Mouse (Mus musculus) layer of hippocampus, postnatal 25 days (tissue): ENCODE data around the gene Cacna1f. TPM values are rescaled to one million over a fixed set of nuclear protein-coding genes. Genes with fewer than 3 reads are reported as not detected.

Experiments
- DNase-seq, 2 experiments: peaks; one replicate each; pipeline ENCODE4 v3.0.0; 2022; ENCODE audit warnings: mixed read lengths in 2 of 2, low spot score in 1 of 2; ENCODE audit errors: extremely low spot score in 1 of 2
- total RNA-seq, 2 experiments: library from RNA; stranded (reverse); gene quantifications; 2 replicates each; pipeline ENCODE4 v1.2.3; 2021

Cacna1f gene
- total RNA-seq, 2 experiments from 2014 or later: not detected

DNA sequence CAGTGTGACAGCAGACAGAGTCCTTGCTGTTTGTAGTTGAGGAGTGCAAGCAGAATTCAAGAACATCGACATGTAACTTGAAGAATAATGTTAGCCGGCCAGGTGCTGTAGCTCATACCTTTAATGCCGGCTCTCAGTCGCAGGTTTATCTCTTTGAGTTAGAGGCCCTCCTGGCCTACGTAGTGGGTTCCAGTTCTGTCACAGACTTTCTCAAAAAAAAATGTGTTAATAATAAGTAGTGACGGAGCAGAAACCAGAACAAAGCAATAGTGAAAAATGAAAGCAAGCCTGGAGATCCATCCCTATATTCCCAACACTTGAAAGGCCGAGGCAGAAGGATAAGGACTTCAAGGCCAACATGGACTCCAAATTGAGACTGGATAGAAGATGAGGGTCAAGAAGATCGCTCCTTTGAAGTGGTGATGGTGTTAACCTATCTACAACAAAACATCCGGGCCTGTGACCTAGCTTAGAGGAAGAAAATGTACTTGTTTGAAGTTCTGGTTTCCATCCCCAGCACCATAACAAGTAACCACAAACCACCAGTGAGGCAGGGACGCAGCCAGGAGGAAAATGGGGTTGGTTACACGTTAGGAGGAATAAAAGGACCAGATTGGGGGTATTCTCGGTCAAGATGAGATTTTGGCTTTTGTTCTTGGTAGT is 11.1 kb downstream of the Cacna1f start:
- DNase-seq: no peak

DNA sequence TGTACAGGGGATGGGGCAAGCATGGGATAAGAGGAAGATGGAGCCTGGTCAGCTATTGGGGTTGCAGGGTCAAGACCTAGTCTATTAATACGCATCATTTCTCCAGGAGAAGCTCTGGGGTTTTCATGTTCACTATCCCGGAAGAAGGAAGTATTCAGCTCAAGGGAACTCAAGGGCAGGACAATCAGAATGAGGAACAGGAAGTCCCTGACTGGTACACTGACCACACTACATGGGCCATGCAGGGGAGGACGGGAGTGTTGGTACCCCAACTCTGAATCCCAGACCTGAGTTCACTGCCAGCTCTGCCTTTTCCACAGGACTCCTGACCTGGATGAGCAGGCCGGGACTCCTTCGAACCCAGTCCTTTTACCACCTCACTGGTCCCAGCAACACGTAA is 25.7 kb downstream of the Cacna1f start:
- no peak for DNase-seq

DNA sequence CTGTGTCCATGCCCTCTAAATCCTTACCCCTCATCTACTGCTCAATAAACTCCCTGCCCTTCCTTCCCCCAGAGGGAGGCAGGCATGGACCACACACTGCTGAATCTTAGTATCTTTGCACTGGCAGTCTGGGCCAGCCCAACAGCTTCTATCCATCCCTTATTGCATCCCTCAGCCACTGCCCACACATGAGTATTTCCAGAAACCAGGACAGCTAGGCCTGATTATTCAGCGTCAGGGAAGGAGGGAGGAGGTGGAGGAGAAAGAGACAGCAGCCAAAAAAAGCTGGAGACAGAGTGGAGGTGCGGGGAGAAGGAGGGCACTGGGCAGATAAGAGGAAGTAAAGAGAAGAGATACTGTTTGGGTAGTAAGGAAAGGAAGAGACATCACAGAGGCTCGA is 28.2 kb downstream of the Cacna1f start:
- DNase-seq: no peak

DNA sequence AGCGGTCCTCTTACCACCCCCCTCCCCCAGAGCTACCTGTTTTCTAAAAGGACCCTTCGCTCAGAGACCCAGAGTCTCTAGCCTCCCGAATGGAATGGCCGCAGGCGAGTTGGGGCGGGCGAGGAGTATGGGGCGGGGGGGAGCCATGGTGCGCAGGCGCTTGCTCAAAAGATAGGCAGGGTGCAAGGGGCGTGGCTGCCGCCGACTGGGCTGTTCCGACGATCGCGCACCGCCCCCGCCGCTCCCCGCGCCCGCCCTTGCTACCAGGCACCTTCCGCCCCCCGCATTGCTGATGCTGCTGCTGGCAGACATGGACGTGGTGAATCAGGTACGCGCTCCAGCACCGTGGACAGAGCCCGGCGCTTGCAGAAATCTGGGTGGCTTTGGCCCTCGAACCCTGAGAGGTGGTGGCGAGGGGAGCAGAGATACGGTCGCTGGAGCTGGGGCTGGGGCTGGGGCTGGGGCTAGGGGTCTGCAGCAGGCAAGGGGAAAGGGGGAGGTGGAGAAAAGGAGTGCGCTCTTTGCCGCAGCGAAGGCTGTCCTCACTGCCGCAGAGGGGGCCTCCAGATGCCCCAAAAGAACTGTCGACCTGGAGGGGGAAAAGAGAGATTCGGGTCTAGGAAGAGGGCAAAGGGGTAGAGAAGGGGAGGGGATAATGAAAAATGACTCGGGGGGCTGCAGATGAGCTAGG is 31.7 kb downstream of the Cacna1f start, which contains the start of gene Syp:
Gene Syp, plus strand, starts transcription at position 71 of the 691 bp plus-strand sequence.
- DNase-seq: peak; percentile 79 to 81

DNA sequence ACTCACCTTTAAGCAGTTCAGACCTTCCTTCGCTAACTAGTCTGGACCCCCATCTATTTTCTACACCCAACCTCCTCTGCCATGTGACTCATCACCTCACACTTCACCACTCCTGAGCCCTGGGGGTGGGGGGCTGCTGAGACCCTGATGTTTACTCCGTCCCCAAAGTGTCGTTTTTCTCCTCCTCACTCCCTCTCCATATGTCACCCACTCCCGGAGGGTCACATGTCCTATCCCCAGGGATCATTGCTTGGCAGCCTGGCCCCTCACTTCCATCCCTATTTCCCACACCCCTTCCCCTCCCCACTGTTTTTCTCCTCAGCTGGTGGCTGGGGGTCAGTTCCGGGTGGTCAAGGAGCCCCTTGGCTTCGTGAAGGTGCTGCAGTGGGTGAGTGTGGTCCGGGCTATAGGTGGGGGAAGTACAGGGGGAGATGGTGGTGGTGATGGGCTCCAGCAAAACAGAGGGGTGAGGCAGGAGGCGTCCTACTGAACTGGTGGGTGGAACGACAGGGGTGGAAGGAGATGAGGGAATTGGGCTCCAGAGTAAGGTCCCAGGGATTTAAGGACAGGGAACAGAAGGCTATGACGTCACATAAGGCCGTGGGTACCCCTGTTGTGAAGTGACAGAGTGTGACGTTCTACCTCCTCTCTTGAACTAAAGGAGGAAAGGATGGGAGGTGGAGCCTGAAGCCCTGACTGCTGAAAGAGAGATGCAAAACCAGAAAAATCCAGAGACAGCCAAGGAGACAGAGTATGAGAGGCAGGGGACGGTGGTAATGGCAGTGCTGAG is 32.8 kb downstream of the Cacna1f start:
- no peak for DNase-seq

DNA sequence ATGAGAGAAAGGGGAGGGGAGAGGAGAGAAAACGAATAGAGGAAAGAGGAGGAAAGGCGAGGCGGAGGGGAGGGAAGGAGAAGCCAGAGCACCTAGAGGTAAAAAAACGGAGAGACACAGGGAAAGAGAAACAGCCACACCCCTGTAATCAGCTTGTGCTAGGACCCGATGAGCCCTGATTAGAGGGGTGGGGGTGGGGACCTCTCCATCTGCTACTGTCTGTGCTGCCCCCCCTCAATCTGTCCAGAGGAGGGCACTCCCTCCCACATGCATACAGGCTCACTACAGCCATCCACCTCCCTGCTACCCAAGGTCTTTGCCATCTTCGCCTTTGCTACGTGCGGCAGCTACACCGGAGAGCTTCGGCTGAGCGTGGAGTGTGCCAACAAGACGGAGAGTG is 33.9 kb downstream of the Cacna1f start:
- no peak for DNase-seq

DNA sequence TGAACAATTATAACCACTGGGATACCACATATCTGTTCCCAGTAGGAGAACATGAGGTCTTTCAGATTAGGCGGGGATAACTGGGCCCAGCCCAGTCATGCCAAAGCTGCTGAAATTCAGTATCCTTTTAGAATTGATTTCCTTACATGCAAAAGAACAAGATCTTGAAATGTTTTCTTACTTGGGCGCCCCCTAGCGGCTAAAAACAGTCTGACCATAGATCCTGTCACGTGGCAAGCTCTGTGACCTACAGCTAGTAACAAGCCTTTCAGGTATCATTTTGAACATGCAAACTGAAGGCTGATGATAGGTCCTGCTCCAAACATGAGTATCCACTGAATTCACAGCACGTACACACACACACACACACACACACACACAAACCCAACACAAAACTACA is 38.5 kb downstream of the Cacna1f start:
- peak in 1 of 2 experiments; percentile 89 for DNase-seq

DNA sequence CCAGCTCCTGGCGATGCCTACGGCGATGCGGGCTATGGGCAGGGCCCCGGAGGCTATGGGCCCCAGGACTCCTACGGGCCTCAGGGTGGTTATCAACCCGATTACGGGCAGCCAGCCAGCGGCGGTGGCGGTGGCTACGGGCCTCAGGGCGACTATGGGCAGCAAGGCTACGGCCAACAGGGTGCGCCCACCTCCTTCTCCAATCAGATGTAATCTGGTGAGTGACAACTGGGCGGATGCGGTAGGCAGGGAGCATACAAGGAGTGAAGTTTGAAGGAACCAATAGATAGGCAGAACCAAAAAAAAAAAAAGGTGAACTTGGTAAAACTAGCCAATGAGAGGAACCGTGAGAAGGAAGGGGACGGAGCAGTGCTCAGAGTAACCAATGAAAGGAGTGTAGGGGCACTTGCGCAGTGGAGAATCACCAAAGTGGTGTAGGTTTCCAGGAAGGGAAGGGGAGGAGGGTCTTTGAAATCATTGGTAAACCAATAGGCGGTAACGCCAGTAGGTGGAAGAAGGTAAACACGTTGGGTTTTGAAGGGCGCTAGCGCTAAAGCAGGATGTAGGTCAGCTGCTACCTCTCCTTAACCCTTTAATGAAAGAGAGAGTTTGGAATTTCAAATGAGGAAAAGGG is 41.9 kb downstream of the Cacna1f start:
- DNase-seq: peak in 1 of 2 experiments; percentile 52

DNA sequence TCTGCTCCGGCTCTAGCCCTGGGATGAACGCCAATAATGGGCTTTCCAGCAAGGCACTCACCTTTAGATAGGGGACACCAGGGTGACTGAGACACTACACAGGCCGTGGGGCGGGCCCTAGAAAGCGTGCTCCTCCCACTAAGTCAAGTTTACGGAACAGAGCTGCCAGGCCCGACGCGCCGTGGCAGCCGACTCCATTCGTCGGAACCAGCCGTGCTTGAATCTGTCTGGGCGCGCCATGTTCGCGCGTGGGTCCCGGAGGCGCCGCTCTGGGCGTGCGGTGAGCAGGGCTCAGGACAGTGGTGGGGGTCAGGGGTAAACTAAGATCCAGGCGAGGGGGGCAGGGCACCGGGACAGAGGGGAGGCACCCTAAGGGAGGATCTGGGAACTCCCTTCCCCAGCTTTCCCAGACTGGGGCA is 50.3 kb downstream of the Cacna1f start, which contains the start of gene Prickle3:
Gene Prickle3, plus strand, starts transcription at position 40 of the 419 bp plus-strand sequence.
- DNase-seq: no peak

DNA sequence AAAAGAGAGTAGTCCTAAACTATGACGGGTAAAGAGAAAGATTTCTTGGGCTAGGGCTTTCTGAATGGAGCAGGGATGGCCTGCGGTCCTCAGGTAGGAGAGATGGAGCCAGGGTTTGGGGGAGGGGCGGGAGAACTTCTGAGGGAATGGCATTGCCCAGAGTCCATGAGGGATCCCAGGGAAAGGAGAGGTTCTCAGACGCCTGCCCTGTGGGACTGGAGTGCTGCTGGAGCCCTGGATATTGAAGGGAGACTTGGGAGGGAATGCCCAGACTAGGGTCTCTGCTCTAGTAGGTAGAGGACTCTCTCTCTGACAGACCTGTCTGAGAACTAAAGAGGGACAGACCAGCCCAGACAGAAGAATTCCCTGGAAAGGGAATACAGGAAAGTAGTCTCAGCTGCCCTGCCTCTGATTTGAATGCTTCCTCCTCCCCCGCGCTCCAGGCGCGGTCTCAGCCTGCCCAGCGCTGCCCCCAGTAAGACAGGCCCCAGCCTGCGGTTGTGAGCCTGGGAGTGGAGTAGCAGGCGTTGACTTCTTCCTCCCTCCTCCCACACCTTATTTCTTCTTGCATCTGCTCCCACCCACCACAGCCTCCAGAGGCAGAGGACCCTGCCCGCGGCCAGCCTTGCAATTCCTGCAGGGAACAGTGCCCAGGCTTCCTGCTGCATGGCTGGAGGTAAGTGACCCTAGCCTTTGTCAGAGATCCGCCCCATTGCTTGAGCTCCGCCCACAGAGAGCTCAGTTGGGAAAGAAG is 51.3 kb downstream of the Cacna1f start:
- DNase-seq: no peak

DNA sequence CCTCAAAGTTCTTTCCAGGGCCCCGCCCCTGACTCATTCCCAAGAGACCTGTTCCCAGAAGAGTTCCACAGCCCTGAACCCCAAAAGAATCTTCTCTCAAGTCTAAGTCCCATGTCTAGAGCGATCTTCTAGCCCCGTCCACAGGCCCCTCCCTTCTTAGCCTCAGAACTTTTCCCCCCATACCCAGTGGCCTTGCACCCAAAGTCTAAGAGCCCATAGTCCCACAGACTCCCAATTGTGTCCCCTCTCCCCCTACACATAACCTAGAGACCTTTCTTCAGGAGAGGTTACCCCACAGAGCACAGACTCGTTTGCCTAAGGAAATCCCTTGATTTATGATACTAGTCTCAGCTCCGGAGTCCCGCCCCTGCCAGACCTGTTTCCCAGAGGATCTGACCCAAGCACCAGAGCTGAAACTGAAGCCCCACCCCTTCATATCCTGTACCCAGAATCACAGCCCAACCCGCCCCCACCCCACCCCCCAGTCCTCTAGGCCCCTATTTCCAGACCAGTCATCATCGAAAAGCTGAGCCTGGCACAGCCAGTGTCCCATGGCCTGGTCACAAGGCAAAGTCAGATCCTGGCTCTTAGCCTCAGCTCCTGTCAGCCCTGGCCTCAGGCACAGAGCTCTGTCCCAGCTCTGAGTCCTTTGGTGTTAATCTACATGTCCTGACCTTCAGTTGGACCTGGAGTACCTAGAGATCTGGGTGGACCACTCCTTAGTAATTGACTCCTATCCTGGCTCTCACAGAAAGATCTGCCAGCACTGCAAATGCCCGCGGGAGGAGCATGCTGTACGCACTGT is 52.1 kb downstream of the Cacna1f start:
- no peak for DNase-seq

DNA sequence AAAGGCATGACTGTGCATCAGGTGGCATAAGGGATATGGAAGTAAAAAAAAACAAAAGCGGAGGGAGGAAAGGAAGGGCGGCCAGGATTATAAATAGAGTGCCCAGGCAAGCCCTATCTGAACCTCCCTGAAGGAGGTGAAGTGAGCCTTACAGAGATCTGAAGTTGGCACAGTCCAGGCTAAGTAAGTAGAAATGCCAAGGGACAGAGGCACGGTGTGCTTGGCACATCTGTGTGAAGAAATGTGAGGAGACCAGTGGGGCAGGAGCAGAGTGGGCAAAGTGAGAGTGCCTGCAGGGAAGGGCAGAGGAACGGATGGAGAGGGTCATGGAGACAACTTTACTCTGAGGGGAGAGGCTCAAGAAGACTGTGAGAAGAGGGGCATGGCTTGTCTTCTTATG is 54.2 kb downstream of the Cacna1f start:
- DNase-seq: no peak

DNA sequence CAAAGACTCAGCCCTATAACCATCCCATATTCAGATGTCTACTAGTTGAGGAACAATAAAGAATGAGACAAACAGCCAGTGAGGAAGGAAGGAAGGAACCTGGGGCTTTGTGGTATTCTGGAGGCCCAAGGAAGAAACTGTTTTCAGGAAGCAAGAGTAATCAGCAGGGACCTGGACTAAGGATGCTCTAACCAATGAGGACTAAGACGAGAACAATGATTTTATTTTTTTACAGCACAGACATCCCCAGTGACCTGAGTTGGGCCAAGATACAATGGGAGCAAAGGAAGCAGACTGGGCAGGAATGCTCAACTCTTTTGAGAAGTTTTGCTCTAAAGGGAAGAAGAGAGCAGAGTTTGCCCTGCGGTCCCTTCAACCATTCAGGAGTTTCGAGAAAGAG is 56.1 kb downstream of the Cacna1f start:
- DNase-seq: no peak

DNA sequence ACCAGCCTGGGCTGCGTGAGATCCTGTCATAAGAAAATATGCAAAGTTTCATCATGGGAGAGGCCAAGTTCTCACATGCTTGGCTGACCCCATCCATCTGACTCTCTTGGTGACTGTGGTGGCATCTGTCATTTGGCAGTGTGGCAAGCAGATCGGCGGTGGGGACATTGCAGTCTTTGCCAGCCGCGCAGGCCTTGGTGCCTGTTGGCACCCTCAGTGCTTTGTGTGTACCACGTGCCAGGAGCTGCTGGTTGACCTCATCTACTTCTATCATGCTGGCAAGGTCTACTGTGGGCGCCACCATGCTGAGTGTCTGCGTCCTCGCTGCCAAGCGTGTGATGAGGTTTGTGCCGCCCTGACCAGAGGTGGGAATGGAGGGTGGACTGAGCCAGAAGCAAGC is 57.9 kb downstream of the Cacna1f start:
- DNase-seq: no peak

DNA sequence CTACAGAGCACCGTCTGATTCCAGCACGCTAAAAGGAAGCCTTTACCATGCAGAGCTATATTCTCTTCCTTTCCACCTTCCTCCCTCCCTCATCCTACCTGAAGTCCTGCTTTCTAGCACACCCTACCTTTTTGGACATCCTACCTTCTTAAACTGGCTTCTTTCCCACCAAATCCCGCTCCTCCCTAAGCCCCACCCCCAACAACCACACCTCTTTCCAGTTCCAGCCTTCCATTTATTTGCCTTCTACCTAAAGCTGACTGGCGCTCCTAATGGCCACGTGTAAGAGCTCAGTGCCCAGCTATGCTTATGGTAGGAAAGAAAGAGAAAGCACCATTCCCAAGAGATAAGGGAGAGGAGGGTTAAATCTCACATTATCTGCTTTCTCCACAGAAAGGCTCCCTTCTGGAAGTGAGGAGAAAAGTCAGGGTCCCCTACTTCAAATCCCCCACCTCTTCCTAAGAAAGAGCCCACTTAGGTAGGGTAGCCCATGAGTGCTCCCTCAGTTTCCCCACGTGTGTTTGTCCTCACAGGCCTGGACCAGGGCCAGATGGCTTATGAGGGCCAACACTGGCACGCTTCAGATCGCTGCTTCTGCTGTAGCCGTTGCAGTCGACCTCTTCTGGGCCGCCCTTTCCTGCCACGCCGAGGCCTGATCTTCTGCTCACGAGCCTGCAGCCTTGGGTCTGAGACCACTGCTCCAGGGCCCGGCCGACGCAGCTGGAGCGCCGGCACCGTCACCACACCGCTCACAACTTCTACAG is 59.0 kb downstream of the Cacna1f start:
- DNase-seq: no peak

DNA sequence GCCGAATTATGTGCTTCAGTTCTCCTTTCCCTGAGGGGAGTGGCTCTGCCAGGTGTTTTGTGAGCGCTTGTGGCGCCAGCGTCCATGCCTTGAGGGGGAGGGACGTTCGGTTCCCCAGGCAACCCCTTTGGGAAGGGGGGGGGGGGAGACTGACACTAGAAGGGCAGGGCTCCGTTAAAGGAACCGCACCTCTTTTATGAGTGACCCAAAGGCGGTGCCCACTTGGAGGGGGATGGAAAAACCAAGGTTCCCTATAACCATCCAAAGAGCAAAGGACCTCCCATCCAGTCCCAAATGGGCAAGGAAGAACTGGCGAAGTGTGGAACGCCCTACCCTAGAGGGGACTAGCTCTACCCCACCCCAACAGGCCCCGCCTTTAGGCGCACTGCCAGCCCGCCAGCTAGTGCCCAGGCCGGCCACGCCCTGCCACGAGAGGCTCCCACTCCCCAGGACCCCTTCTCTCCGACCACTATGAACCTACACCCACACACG is 63.6 kb downstream of the Cacna1f start:
- no peak for DNase-seq

DNA sequence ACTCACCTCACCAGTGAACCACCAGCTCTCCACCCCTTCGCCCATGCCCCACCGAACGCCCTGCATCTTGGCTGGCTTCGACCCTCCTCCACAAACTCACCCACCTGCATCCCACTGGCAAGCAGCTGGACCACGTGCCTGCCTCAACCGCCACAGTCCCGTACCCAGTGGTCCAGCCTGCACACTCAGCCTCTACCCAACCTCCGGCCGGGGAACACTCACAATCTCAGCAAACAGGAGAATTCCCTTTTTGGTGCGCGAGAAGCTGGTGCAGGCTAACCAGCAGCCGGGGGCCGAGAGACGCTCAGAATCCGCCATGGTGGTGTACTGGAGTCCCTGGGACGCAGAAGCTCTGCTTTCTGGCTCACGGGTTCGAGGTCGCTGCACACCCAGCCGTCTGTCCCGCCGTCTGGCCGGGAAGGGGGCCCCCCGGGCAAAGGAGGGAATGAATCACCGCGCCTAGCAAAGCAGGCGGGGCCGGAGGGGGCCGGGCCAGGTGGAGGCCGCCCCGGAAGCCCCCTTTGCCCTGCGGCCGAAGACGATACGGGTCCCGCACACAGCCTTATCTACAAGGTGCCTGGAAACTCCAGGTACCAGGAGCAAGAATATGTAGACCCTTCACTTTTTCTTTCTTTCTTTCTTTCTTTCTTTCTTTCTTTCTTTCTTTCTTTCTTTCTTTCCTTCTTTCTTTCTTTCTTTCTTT is 64.2 kb downstream of the Cacna1f start, which contains the start of gene Plp2:
Gene Plp2, minus strand, starts transcription at position 470 of the 703 bp plus-strand sequence.
- DNase-seq: no peak

DNA sequence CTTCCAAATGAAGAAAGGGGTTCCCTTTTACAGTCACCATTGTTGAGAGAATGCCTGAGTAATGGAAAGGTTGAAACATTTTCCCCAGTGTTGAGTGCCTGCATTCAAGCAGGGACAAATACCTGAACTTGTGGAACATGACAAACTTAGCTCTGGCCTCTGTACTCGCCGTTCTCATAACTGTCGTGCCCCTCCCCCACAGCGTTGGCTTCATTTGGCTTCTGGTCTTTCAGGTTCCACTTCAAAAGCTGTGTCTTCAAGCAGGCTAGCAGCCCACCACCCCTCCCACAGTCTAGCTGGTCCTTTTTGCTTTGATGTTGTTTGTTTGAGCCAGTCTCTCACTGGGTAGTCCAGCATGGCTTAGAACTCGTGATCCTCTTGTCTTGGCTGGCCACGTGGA is 65.9 kb downstream of the Cacna1f start:
- DNase-seq: no peak
